Mouse (Mus musculus) bone marrow macrophage, adult 2 months (primary cell): ENCODE results near the gene Prmt9.

Source experiments
- CTCF ChIP-seq: IDR thresholded peaks from 2 replicates; pipeline ENCODE4 v1.5.1; 2012; ENCODE audit warnings: low read depth, mild to moderate bottlenecking, low read length, moderate library complexity
- POLR2A ChIP-seq: IDR thresholded peaks from 2 replicates; pipeline ENCODE4 v1.6.1; 2012; ENCODE audit warnings: mild to moderate bottlenecking, low read depth, low read length, borderline replicate concordance

DNA sequence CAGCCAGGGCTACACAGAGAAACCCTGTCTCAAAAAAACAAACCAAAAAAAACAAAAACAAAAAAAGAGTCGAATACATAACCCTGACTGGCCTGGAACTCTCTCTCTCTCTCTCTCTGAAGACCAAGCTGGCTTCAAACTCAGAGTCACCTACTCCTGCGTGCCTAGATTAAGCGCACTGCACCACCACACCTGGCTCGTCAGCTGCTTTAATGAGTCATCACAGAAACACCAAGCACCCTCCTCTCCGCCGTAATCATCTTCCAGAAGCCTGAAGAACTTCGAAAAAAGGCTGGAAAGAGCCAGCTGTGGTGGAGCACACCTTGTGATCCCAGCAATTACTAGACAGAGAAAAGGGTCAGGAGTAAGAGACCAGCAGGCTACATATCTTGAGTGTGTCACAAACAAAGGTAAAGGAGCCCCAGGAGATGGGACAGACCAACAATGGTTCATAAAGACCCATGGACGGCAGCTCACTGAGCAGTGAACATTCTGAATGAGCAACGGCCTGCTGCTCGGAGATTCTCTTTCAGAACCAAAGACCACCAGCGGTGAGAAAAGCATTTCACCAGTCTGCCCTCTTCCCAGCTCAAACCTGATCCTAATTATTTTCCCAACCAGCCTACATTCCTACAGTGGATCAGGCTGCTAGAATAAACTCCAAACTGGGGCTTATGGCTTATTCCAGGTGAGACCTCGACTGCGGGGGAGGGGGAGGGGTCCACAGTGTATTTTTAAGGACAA, 37.3 kb upstream of the Prmt9 start:
- no peak for TF ChIP-seq POLR2A
- TF ChIP-seq CTCF, result no peak
